Mouse (Mus musculus) forebrain, embryonic 15.5 days (tissue): Measurements from ENCODE around the gene Pitpnm2. TPM values are rescaled to one million over a fixed set of nuclear protein-coding genes. Genes with fewer than 3 reads are reported as not detected.
"Not testable (repeated sequence)": the region's sequence is repeated elsewhere in the genome, so short reads cannot be mapped to it uniquely, and the experiment has no call there.

Experiments
- ATAC-seq: fragments of 200-750 bp; cut with Nextera tagmentation; replicated peaks from 2 replicates; pipeline ENCODE4 v1.8.0; 2017; ENCODE audit warnings: mild to moderate bottlenecking, moderate TSS enrichment, moderate library complexity
- H3K27ac ChIP-seq: fragments of 300-500 bp; sonication (generic); replicated peaks from 2 replicates; pipeline ENCODE4 v1.5.1; 2015; ENCODE audit warnings: mild to moderate bottlenecking, inconsistent platforms
- H3K27me3 ChIP-seq: fragments of 300-500 bp; sonication (generic); 2 replicates; pipeline ENCODE4 v1.6.1; 2015; ENCODE audit warnings: inconsistent platforms
- H3K36me3 ChIP-seq: fragments of 300-500 bp; sonication (generic); 2 replicates; pipeline ENCODE4 v1.6.1; 2015; ENCODE audit warnings: mild to moderate bottlenecking, inconsistent platforms
- H3K4me1 ChIP-seq: fragments of 300-500 bp; sonication (generic); 2 replicates; pipeline ENCODE4 v1.6.1; 2015; ENCODE audit warnings: inconsistent platforms
- H3K4me2 ChIP-seq: fragments of 300-500 bp; sonication (generic); replicated peaks from 2 replicates; pipeline ENCODE4 v1.6.1; 2015; ENCODE audit warnings: mild to moderate bottlenecking, inconsistent platforms
- H3K4me3 ChIP-seq: fragments of 300-500 bp; sonication (generic); 2 replicates; pipeline ENCODE4 v1.5.1; 2015; ENCODE audit warnings: mild to moderate bottlenecking, inconsistent platforms
- H3K9ac ChIP-seq: fragments of 300-500 bp; sonication (generic); replicated peaks from 2 replicates; pipeline ENCODE4 v1.6.1; 2015; ENCODE audit warnings: mild to moderate bottlenecking, inconsistent platforms
- H3K9me3 ChIP-seq: fragments of 300-500 bp; sonication (generic); 2 replicates; pipeline ENCODE4 v1.6.1; 2016; ENCODE audit warnings: inconsistent platforms
- WGBS: fragments of 180-500 bp; shearing (Covaris S2); methylation state at CpG from one replicate; pipeline ENCODE4 v1.1.7; 2015; ENCODE audit warnings: mixed read lengths; 5-methylcytosine and 5-hydroxymethylcytosine counted together
- polyA plus RNA-seq: library from polyadenylated mRNA; unstranded; fragments of >200 nt; fragmentation: Nextera tagmentation; extraction: Ambion mirVana; gene quantifications from 2 replicates; pipeline ENCODE4 v1.2.1, GENCODE M21; 2015

Pitpnm2 gene
- 10.9 and 11.4 TPM in 2 replicates for polyA plus RNA-seq

- Histone ChIP-seq H3K27me3 (no peaks in the 10 kb centered on the region), H3K4me1 (peaks cover 19% of the 10 kb centered on the region), H3K9ac (peak within 1 kb of the TSS; percentile 72), H3K36me3 (peaks cover 11% of the 10 kb centered on the region; the same call in 1 of the 2 replicates), H3K4me3 (peak within 1 kb of the TSS; percentile 74), H3K9me3 (no peaks in the 10 kb centered on the region), H3K27ac (peak within 1 kb of the TSS; percentile 61), H3K4me2 (peak within 1 kb of the TSS; percentile 75)
- under 1% methylated on average over 75 of the region's 90 CpGs for WGBS
- peak; percentile 79 for ATAC-seq
Observed at GRCm38 (mm10) chr5:124249614-124250591, at the start of gene Pitpnm2. Gene Pitpnm2, minus strand, starts transcription at chr5:124249760.

DNA sequence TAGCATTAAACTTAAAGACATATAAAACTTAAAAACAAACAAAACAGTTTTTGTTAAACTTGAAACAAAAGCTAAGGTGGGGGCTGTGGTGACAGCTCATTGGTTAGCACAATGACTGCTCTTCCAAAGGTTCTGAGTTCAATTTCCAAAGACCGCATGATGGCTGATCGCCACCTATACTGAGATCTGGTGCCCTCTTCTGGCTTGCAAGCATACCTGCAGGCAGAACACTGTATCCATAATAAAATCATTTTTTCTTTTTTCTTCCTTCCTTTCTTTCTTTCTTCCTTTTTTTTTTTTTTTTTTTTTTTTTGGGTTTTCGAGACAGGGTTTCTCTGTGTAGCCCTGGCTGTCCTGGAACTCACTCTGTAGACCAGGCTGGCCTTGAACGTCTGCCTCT, 49.7 kb upstream of the Pitpnm2 start:
- H3K27ac ChIP-seq, H3K4me3 ChIP-seq, H3K9ac ChIP-seq, H3K9me3 ChIP-seq, ATAC-seq, H3K27me3 ChIP-seq, H3K4me2 ChIP-seq, H3K4me1 ChIP-seq: not testable (repeated sequence)
- WGBS = 59% methylated on average over 3 of the region's 4 CpGs
- peaks cover 49% of the 10 kb centered on the region for H3K36me3 ChIP-seq

DNA sequence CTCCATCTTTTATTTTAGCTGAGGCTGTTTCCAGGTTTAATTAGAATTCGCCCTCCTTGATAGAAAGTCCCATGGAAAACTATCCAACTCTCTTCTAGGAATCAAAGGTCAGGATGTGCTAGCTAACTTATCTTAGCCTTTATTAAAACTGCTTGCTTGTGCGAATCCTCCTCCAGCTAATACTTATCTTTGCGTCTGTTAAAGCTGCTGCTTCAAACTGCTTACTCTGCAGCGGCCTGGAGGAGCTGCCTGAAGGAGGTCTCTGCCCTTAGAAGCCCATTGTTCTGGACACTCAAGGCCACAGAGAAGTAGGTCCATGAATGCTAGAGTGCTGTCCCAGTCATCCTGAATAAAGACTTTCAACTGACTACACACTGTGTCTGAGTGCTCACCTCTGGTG, 46.9 kb upstream of the Pitpnm2 start:
- Histone ChIP-seq H3K36me3 (peaks cover 60% of the 10 kb centered on the region), H3K27ac (no peak overlapping the region), H3K27me3 (no peaks in the 10 kb centered on the region), H3K4me3 (no peak overlapping the region), H3K4me2 (no peak overlapping the region), H3K4me1 (no peaks in the 10 kb centered on the region), H3K9me3 (no peaks in the 10 kb centered on the region), H3K9ac (no peak overlapping the region)
- 91% methylated on average over 4 of the region's 4 CpGs for WGBS
- ATAC-seq = no peak

DNA sequence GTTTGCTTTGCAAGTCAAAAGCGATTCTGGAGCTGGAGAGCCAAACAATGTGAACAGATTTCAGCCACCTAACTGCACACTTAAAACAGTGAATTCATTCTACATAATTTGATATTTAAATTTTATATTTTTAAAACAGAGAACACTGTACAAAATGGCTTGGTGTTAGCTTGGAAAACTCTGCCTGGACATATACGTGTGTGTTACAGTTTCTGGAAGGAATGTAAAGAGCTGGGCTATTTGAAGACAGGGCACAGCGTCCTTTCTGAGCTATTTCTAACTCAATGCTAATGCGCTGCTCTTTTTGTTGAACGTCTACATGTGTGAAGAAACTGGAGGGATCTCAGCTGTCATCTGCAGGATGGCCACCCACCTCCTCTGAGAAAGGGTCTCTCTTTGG, 44.4 kb upstream of the Pitpnm2 start:
- H3K4me1 ChIP-seq = no peaks in the 10 kb centered on the region
- H3K27me3 ChIP-seq = no peaks in the 10 kb centered on the region
- ATAC-seq = no peak
- no peak overlapping the region for H3K27ac ChIP-seq
- no peak overlapping the region for H3K9ac ChIP-seq
- H3K9me3 ChIP-seq = no peaks in the 10 kb centered on the region
- 90% methylated on average over 5 of the region's 5 CpGs for WGBS
- no peak overlapping the region for H3K4me2 ChIP-seq
- H3K36me3 ChIP-seq = peaks cover 80% of the 10 kb centered on the region
- no peak overlapping the region for H3K4me3 ChIP-seq

GRCm38 (mm10) chr5:124290216-124290615, 40.7 kb upstream of the Pitpnm2 start:
- WGBS = 97% methylated on average over 4 of the region's 4 CpGs
- ATAC-seq = no peak
- Histone ChIP-seq H3K27ac (no peak overlapping the region), H3K9ac (no peak overlapping the region), H3K36me3 (peaks cover 79% of the 10 kb centered on the region), H3K27me3 (no peaks in the 10 kb centered on the region), H3K4me2 (no peak overlapping the region), H3K9me3 (no peaks in the 10 kb centered on the region), H3K4me3 (no peak overlapping the region), H3K4me1 (no peaks in the 10 kb centered on the region)

- H3K9me3 ChIP-seq = no peaks in the 10 kb centered on the region
- H3K27me3 ChIP-seq = no peaks in the 10 kb centered on the region
- WGBS = 98% methylated on average over 6 of the region's 6 CpGs
- H3K4me1 ChIP-seq = no peaks in the 10 kb centered on the region
- peaks cover 79% of the 10 kb centered on the region for H3K36me3 ChIP-seq
- no peak for ATAC-seq
- H3K27ac ChIP-seq = no peak overlapping the region
- no peak overlapping the region for H3K9ac ChIP-seq
- no peak overlapping the region for H3K4me2 ChIP-seq
- no peak overlapping the region for H3K4me3 ChIP-seq
Observed at GRCm38 (mm10) chr5:124287616-124288247, 38.2 kb upstream of the Pitpnm2 start.

GRCm38 (mm10) chr5:124284330-124284729, 34.8 kb upstream of the Pitpnm2 start:
- H3K9ac ChIP-seq = no peak overlapping the region
- no peaks in the 10 kb centered on the region for H3K27me3 ChIP-seq
- 60% methylated on average over 3 of the region's 3 CpGs for WGBS
- ATAC-seq = no peak
- no peak overlapping the region for H3K27ac ChIP-seq
- peaks cover 70% of the 10 kb centered on the region for H3K36me3 ChIP-seq
- no peaks in the 10 kb centered on the region for H3K4me1 ChIP-seq
- H3K4me3 ChIP-seq = no peak overlapping the region
- H3K9me3 ChIP-seq = no peaks in the 10 kb centered on the region
- H3K4me2 ChIP-seq = no peak overlapping the region

DNA sequence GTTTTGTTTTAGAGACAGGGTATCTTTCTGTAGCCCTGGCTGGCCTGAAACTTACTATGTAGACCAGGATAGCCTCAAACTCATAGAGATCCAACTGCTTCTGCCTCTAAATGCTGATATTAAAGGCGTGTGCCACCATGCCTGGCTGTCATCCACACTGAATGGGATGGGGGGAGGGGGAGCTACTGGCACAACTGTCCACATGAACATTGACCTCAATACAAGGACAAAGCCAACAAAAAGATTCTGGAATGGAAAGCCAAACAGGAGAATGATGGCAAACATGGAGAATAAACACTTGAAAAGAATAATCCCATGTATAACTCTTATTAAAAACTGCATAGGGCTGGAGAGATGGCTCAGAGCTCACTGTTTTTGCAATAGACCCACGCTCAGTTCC, 33.3 kb upstream of the Pitpnm2 start:
- no peak overlapping the region for H3K27ac ChIP-seq
- 93% methylated on average over 2 of the region's 2 CpGs for WGBS
- no peaks in the 10 kb centered on the region for H3K9me3 ChIP-seq

GRCm38 (mm10) chr5:124270226-124270625, 20.7 kb upstream of the Pitpnm2 start:
- Histone ChIP-seq H3K9ac (no peak overlapping the region), H3K4me2 (no peak overlapping the region), H3K27me3 (no peaks in the 10 kb centered on the region), H3K4me3 (no peak overlapping the region), H3K36me3 (peaks cover 19% of the 10 kb centered on the region), H3K9me3 (no peaks in the 10 kb centered on the region), H3K4me1 (peaks cover 26% of the 10 kb centered on the region), H3K27ac (peak overlapping the region; percentile 82)
- no peak for ATAC-seq
- 60% methylated on average over 5 of the region's 5 CpGs for WGBS

More for the DNA sequence above, 33.3 kb upstream of the Pitpnm2 start:
- H3K4me3 ChIP-seq = no peak overlapping the region
- H3K4me1 ChIP-seq = no peaks in the 10 kb centered on the region
- H3K4me2 ChIP-seq = no peak overlapping the region
- peaks cover 66% of the 10 kb centered on the region for H3K36me3 ChIP-seq
- no peaks in the 10 kb centered on the region for H3K27me3 ChIP-seq
- no peak overlapping the region for H3K9ac ChIP-seq
- no peak for ATAC-seq

- WGBS = 21% methylated on average over 11 of the region's 11 CpGs
- no peaks in the 10 kb centered on the region for H3K27me3 ChIP-seq
- H3K4me1 ChIP-seq = peaks cover 26% of the 10 kb centered on the region
- H3K27ac ChIP-seq = peak overlapping the region; percentile 82
- H3K9ac ChIP-seq = no peak overlapping the region
- peaks cover 18% of the 10 kb centered on the region for H3K36me3 ChIP-seq
- no peak overlapping the region; the same call in 1 of the 2 replicates for H3K4me2 ChIP-seq
- ATAC-seq = peak; percentile 95
- H3K4me3 ChIP-seq = no peak overlapping the region
- no peaks in the 10 kb centered on the region for H3K9me3 ChIP-seq
Observed at GRCm38 (mm10) chr5:124269661-124270060, 20.1 kb upstream of the Pitpnm2 start.

DNA sequence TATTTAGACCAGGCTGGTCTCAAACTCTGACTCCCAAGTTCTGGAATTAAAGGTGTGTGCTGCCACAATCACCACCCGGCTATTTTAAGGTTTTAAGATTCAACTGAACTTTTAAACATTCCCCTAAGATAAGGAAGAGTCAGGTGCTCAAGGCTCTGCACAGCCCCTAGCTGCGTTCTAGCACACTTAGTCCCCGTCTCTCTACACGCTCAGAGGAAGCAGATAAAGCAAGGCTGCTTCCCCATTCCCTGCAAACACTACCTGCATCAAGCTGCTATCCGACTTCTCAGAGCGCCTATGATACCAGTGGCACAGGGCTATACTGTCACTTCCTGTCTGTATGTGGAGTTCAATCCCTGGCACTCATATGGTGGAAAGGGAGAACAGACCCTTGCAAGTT, 18.1 kb upstream of the Pitpnm2 start:
- H3K9me3 ChIP-seq = no peaks in the 10 kb centered on the region
- H3K4me2 ChIP-seq = no peak overlapping the region
- H3K36me3 ChIP-seq = peaks cover 35% of the 10 kb centered on the region
- no peak overlapping the region for H3K4me3 ChIP-seq
- 94% methylated on average over 6 of the region's 6 CpGs for WGBS
- ATAC-seq = no peak
- H3K27ac ChIP-seq = no peak overlapping the region
- H3K4me1 ChIP-seq = peaks cover 26% of the 10 kb centered on the region
- no peaks in the 10 kb centered on the region for H3K27me3 ChIP-seq
- H3K9ac ChIP-seq = no peak overlapping the region

- 92% methylated on average over 6 of the region's 6 CpGs for WGBS
- peaks cover 26% of the 10 kb centered on the region for H3K4me1 ChIP-seq
- no peak overlapping the region for H3K27ac ChIP-seq
- no peaks in the 10 kb centered on the region for H3K27me3 ChIP-seq
- H3K9me3 ChIP-seq = no peaks in the 10 kb centered on the region
- H3K4me3 ChIP-seq = no peak overlapping the region
- H3K9ac ChIP-seq = no peak overlapping the region
- H3K4me2 ChIP-seq = no peak overlapping the region
- H3K36me3 ChIP-seq = peaks cover 39% of the 10 kb centered on the region
- ATAC-seq = no peak
Observed at GRCm38 (mm10) chr5:124266821-124267220, 17.3 kb upstream of the Pitpnm2 start.
